8 mouse cellular contexts compared by ENCODE assay signal in the genomic region with DNA sequence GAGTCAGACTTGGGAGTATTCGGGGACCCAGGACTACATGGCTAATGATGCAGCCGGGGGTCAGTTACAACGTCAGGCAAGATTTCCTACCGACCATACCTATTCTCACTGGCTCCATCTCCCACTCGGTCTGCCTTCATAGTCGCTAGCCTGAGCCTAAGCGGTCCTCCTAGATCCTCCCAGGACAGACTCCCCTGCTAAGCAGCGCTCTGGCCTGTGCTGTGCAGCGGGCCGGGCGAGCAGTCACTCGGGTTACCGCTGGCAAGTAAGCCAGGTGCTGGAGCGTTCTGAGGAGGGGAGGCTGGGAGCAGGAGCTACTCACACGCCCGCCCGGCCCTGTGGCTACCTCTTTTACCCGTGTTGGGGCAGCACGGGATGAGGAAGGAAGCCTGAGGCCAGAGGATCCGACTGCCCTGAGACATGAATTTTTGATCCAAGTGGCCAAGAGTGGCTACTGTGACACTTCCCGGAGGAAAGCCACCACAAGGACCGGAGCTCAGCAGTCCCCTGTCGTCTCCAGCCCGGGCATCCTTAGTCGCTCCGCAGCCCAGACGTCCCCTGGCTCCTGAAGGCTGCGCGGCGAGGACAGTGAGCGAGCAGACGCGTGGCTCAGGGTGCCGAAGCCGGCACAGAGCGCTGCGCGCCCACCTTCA. TPM values are rescaled to one million over a fixed set of nuclear protein-coding genes. Genes with fewer than 3 reads are reported as not detected.
DNase-seq lines count a peak whose midpoint lies in the region; ATAC-seq and TF ChIP-seq lines count a peak whose summit lies in the region.
"Had no signal": no experiment of that assay in that cellular context is flagged by ENCODE, and none has a peak within 500 bp of the region (broad histone marks: within the 10 kb centered on the region; RNA-seq: fewer than 3 reads in every experiment).

No protein-coding gene starts in this region.

- under 1% methylated on average over 38 of the region's 38 CpGs for WGBS in lung, embryonic 14.5 days
- WGBS in forebrain, embryonic 11.5 days = under 1% methylated on average over 38 of the region's 38 CpGs
- WGBS in intestine, embryonic 16.5 days = 1% methylated on average over 38 of the region's 38 CpGs
- WGBS in olfactory bulb, adult 2 months = 3% methylated on average over 38 of the region's 38 CpGs

- TF ChIP-seq CTCF in lung, embryonic 14.5 days (IDR thresholded peaks at IDR 0.05; ENCODE audit: low read depth) = no peak
- TF ChIP-seq CTCF in olfactory bulb, adult 2 months (IDR thresholded peaks at IDR 0.05; ENCODE audit: insufficient read depth, low read depth, low read length) = no peak

- peak overlapping the region; percentile 67 for H3K4me2 ChIP-seq in lung, embryonic 14.5 days
- peak overlapping the region; percentile 86 for H3K4me2 ChIP-seq in forebrain, embryonic 11.5 days (ENCODE audit: low read depth, low read length, severe bottlenecking)
- peak overlapping the region; percentile 59 for H3K4me2 ChIP-seq in intestine, embryonic 16.5 days (ENCODE audit: low read depth, low read length)

- no peaks in the 10 kb centered on the region for H3K4me1 ChIP-seq in lung, embryonic 14.5 days (ENCODE audit: insufficient read depth)
- peaks cover 13% of the 10 kb centered on the region for H3K4me1 ChIP-seq in forebrain, embryonic 11.5 days (replicated peaks; ENCODE audit: control insufficient read depth, insufficient read depth, low read length)
- peaks cover 13% of the 10 kb centered on the region; the same call in 1 of the 2 replicates for H3K4me1 ChIP-seq in intestine, embryonic 16.5 days (ENCODE audit: control insufficient read depth, insufficient read depth, low read length)
- peaks cover 52% of the 10 kb centered on the region for H3K4me1 ChIP-seq in olfactory bulb, adult 2 months (ENCODE audit: control insufficient read depth, insufficient read depth, low read length)

- H3K27me3 ChIP-seq in lung, embryonic 14.5 days (ENCODE audit: insufficient read depth, low read length) = peaks cover 95% of the 10 kb centered on the region
- peaks cover 83% of the 10 kb centered on the region for H3K27me3 ChIP-seq in forebrain, embryonic 11.5 days (ENCODE audit: control insufficient read depth, insufficient read depth, low read length)
- peaks cover 95% of the 10 kb centered on the region for H3K27me3 ChIP-seq in intestine, embryonic 16.5 days (replicated peaks; ENCODE audit: control insufficient read depth, insufficient read depth, low read length)

- no peaks in the 10 kb centered on the region for H3K9me3 ChIP-seq in lung, embryonic 14.5 days (ENCODE audit: low read depth, low read length)
- no peaks in the 10 kb centered on the region for H3K9me3 ChIP-seq in forebrain, embryonic 11.5 days (ENCODE audit: control insufficient read depth, low read length)
- no peaks in the 10 kb centered on the region for H3K9me3 ChIP-seq in intestine, embryonic 16.5 days (ENCODE audit: control insufficient read depth, low read length)

- peak overlapping the region; percentile 37 for H3K4me3 ChIP-seq in lung, embryonic 14.5 days (ENCODE audit: low read depth, low read length)
- peak overlapping the region; percentile 38 for H3K4me3 ChIP-seq in forebrain, embryonic 11.5 days (ENCODE audit: low read depth, low read length)
- peak overlapping the region; percentile 40 for H3K4me3 ChIP-seq in intestine, embryonic 16.5 days (ENCODE audit: low read length)
- H3K4me3 ChIP-seq in olfactory bulb, adult 2 months (ENCODE audit: insufficient read depth, low read depth, low read length) = peak overlapping the region; percentile 64
- H3K4me3 ChIP-seq: erythroblast, embryonic 14.5 days had no signal

- TF ChIP-seq POLR2A in olfactory bulb, adult 2 months (IDR thresholded peaks at IDR 0.05; ENCODE audit: insufficient read depth, low read depth, low read length) = no peak

- H3K9ac ChIP-seq in lung, embryonic 14.5 days = no peak overlapping the region
- no peak overlapping the region; the same call in 1 of the 2 replicates for H3K9ac ChIP-seq in forebrain, embryonic 11.5 days (ENCODE audit: low read length)
- H3K9ac ChIP-seq in intestine, embryonic 16.5 days (ENCODE audit: low read depth, low read length) = no peak overlapping the region

- H3K36me3 ChIP-seq in lung, embryonic 14.5 days (ENCODE audit: insufficient read depth) = no peaks in the 10 kb centered on the region
- no peaks in the 10 kb centered on the region for H3K36me3 ChIP-seq in forebrain, embryonic 11.5 days (ENCODE audit: control insufficient read depth, insufficient read depth, low read length)
- no peaks in the 10 kb centered on the region for H3K36me3 ChIP-seq in intestine, embryonic 16.5 days (ENCODE audit: control insufficient read depth, insufficient read depth, low read length)

- no peak for ATAC-seq in lung, embryonic 14.5 days (ENCODE audit: insufficient read depth)
- ATAC-seq in forebrain, embryonic 11.5 days (replicated peaks; ENCODE audit: low FRiP score) = no peak
- ATAC-seq in intestine, embryonic 16.5 days = no peak

- no peak overlapping the region for H3K27ac ChIP-seq in lung, embryonic 14.5 days (ENCODE audit: low read depth)
- no peak overlapping the region for H3K27ac ChIP-seq in forebrain, embryonic 11.5 days (ENCODE audit: low read depth, low read length)
- no peak overlapping the region for H3K27ac ChIP-seq in intestine, embryonic 16.5 days (ENCODE audit: low read length)
- H3K27ac ChIP-seq in olfactory bulb, adult 2 months (ENCODE audit: insufficient read depth, low read depth, low read length) = peak overlapping the region; percentile 47; the same call in 1 of the 2 replicates

- DNase-seq in lung, embryonic 14.5 days = no peak
- no peak for DNase-seq in lung, postnatal 25 days (ENCODE audit: low spot score)
- peak; percentile 64 for DNase-seq in forebrain, embryonic 11.5 days (ENCODE audit: low spot score)
- no peak for DNase-seq in left cerebral cortex, adult 18-20 months (ENCODE audit: low spot score in 2 of 2)
- no peak for DNase-seq in yolk sac, embryonic 10.5 days (ENCODE audit: low spot score)

RNA-seq across cellular contexts. Expression of a gene that starts 0.7 kb away (rescaled TPM):
- polyA plus RNA-seq in lung, embryonic 14.5 days (2014; fragmentation: Nextera tagmentation; extraction: Ambion mirVana) = not detected in 2 replicates
- polyA plus RNA-seq in forebrain, embryonic 11.5 days (2014; fragmentation: Nextera tagmentation; extraction: Ambion mirVana) = 0.52 and 0.72 TPM in 2 replicates
- 0.18 and 0.67 TPM in 2 replicates for polyA plus RNA-seq in intestine, embryonic 16.5 days (2015; fragmentation: Nextera tagmentation; extraction: Ambion mirVana)
- polyA plus RNA-seq in olfactory bulb, adult 2 months (2012; ENCODE audit: insufficient read depth, insufficient read length, low replicate concordance, missing spikeins) = not detected in 2 replicates
- 100 to 1,000 TPM; 221 to 244 TPM for total RNA-seq in left cerebral cortex, adult 18-20 months (2021)
- polyA plus RNA-seq: erythroblast, embryonic 14.5 days had no signal

RNA-seq across cellular contexts. Expression of a gene that starts 28.0 kb away (rescaled TPM):
- not detected in 2 replicates for polyA plus RNA-seq in lung, embryonic 14.5 days (2014; fragmentation: Nextera tagmentation; extraction: Ambion mirVana)
- polyA plus RNA-seq in forebrain, embryonic 11.5 days (2014; fragmentation: Nextera tagmentation; extraction: Ambion mirVana) = 0.27 and 0.39 TPM in 2 replicates
- polyA plus RNA-seq in intestine, embryonic 16.5 days (2015; fragmentation: Nextera tagmentation; extraction: Ambion mirVana) = not detected in 2 replicates
- polyA plus RNA-seq in olfactory bulb, adult 2 months (2012; ENCODE audit: insufficient read depth, insufficient read length, low replicate concordance, missing spikeins) = not detected in 2 replicates
- total RNA-seq in left cerebral cortex, adult 18-20 months (2021) = 10 to 100 TPM; 22.6 to 24.1 TPM
- polyA plus RNA-seq: erythroblast, embryonic 14.5 days had no signal

RNA-seq across cellular contexts. Expression of a gene that starts 28.5 kb away (rescaled TPM):
- polyA plus RNA-seq in lung, embryonic 14.5 days (2014; fragmentation: Nextera tagmentation; extraction: Ambion mirVana) = 24.6 and 27.1 TPM in 2 replicates
- polyA plus RNA-seq in forebrain, embryonic 11.5 days (2014; fragmentation: Nextera tagmentation; extraction: Ambion mirVana) = 92.0 and 99.9 TPM in 2 replicates
- 9.4 and 10.3 TPM in 2 replicates for polyA plus RNA-seq in intestine, embryonic 16.5 days (2015; fragmentation: Nextera tagmentation; extraction: Ambion mirVana)
- not detected in 2 replicates for polyA plus RNA-seq in olfactory bulb, adult 2 months (2012; ENCODE audit: insufficient read depth, insufficient read length, low replicate concordance, missing spikeins)
- 1 to 10 TPM; 4.6 to 9.5 TPM for total RNA-seq in left cerebral cortex, adult 18-20 months (2021)
- polyA plus RNA-seq: erythroblast, embryonic 14.5 days had no signal

RNA-seq across cellular contexts. Expression of a gene that starts 43.5 kb away (rescaled TPM):
- polyA plus RNA-seq in lung, embryonic 14.5 days (2014; fragmentation: Nextera tagmentation; extraction: Ambion mirVana) = 35.8 and 40.6 TPM in 2 replicates
- polyA plus RNA-seq in forebrain, embryonic 11.5 days (2014; fragmentation: Nextera tagmentation; extraction: Ambion mirVana) = 32.8 and 39.0 TPM in 2 replicates
- polyA plus RNA-seq in intestine, embryonic 16.5 days (2015; fragmentation: Nextera tagmentation; extraction: Ambion mirVana) = 30.4 and 38.3 TPM in 2 replicates
- polyA plus RNA-seq in olfactory bulb, adult 2 months (2012; ENCODE audit: insufficient read depth, insufficient read length, low replicate concordance, missing spikeins) = not detected in 2 replicates
- 10 to 100 TPM; 14.8 to 19.5 TPM for total RNA-seq in left cerebral cortex, adult 18-20 months (2021)

RNA-seq across cellular contexts. Expression of a gene that starts 50.9 kb away (rescaled TPM):
- 7.7 and 10.3 TPM in 2 replicates for polyA plus RNA-seq in lung, embryonic 14.5 days (2014; fragmentation: Nextera tagmentation; extraction: Ambion mirVana)
- 409 and 417 TPM in 2 replicates for polyA plus RNA-seq in forebrain, embryonic 11.5 days (2014; fragmentation: Nextera tagmentation; extraction: Ambion mirVana)
- polyA plus RNA-seq in intestine, embryonic 16.5 days (2015; fragmentation: Nextera tagmentation; extraction: Ambion mirVana) = 3.8 TPM in 2 replicates
- polyA plus RNA-seq in olfactory bulb, adult 2 months (2012; ENCODE audit: insufficient read depth, insufficient read length, low replicate concordance, missing spikeins) = not detected in 2 replicates
- total RNA-seq in left cerebral cortex, adult 18-20 months (2021) = 1 to 10 TPM; 7.9 to 8.4 TPM
- polyA plus RNA-seq: erythroblast, embryonic 14.5 days had no signal

Comparison
In these comparisons a context has a peak if more than half of its experiments do, and no peak if none do; other contexts are left out.
1. RNA of a gene that starts 28.5 kb away (polyA plus RNA-seq): 92.0 to 99.9 TPM in forebrain, embryonic 11.5 days, 24.6 to 27.1 TPM in lung, embryonic 14.5 days and 9.4 to 10.3 TPM in intestine, embryonic 16.5 days; not detected in olfactory bulb, adult 2 months; every median in the first group is over 10 times any median in the second.
2. Peak in every context shown above with its lines, with median percentiles within 50 percentile points of each other: H3K4me2 ChIP-seq and H3K4me3 ChIP-seq.